Mouse (Mus musculus): ENCODE results near the gene Gm31371. TPM values are rescaled to one million over a fixed set of nuclear protein-coding genes. Genes with fewer than 3 reads are reported as not detected.
"Not testable (repeated sequence)": the region's sequence is repeated elsewhere in the genome, so short reads cannot be mapped to it uniquely, and the experiment has no call there.

Gene Gm31371
- total RNA-seq (2012; rRNA removed) (not detected in 2 replicates), polyA plus RNA-seq (2012; ENCODE audit: insufficient read depth in 1 of 2, insufficient read length in 2 of 2, low read depth in 1 of 2, low replicate concordance in 2 of 2, missing spikeins in 1 of 2) (not detected)

- DNase-seq (ENCODE audit: low read depth, low spot score); H3K4me1 ChIP-seq (ENCODE audit: control insufficient read depth in 1 of 2, insufficient read depth in 2 of 2, low read length in 2 of 2): not testable (repeated sequence)
Observed at GRCm38 (mm10) chr8:19903092-19903491, at the start of gene Gm31371. Gm31371 (plus strand) TSS chr8:19903392.

GRCm38 (mm10) chr8:19906425-19907055, 3.3 kb downstream of the Gm31371 start:
- not testable (repeated sequence) for H3K9me3 ChIP-seq (replicated peaks; ENCODE audit: insufficient read depth, low read length); DNase-seq (ENCODE audit: low read depth, low spot score); H3K27me3 ChIP-seq (ENCODE audit: control insufficient read depth in 1 of 2, insufficient read depth in 2 of 2, low read length in 2 of 2); H3K79me2 ChIP-seq (ENCODE audit: control insufficient read depth, insufficient read depth, low read length, poor library complexity); H3K27ac ChIP-seq (ENCODE audit: control insufficient read depth, low read depth, low read length); H3K9ac ChIP-seq (ENCODE audit: control insufficient read depth, low read depth, low read length, poor library complexity, severe bottlenecking); H3K4me3 ChIP-seq (ENCODE audit: control insufficient read depth in 1 of 2, insufficient read depth in 1 of 2, low read depth in 2 of 2, low read length in 2 of 2); H3K4me1 ChIP-seq (ENCODE audit: control insufficient read depth in 1 of 2, insufficient read depth in 2 of 2, low read length in 2 of 2); H3K36me3 ChIP-seq (ENCODE audit: control insufficient read depth in 1 of 2, insufficient read depth in 2 of 2, low read length in 2 of 2)

More at GRCm38 (mm10) chr8:19903092-19903491, at the start of gene Gm31371:
- not testable (repeated sequence) for H3K36me3 ChIP-seq (ENCODE audit: control insufficient read depth in 1 of 2, insufficient read depth in 2 of 2, low read length in 2 of 2); H3K4me3 ChIP-seq (ENCODE audit: control insufficient read depth in 1 of 2, insufficient read depth in 1 of 2, low read depth in 2 of 2, low read length in 2 of 2); H3K79me2 ChIP-seq (ENCODE audit: control insufficient read depth, insufficient read depth, low read length, poor library complexity); H3K9me3 ChIP-seq (replicated peaks; ENCODE audit: insufficient read depth, low read length); H3K27me3 ChIP-seq (ENCODE audit: control insufficient read depth in 1 of 2, insufficient read depth in 2 of 2, low read length in 2 of 2); H3K9ac ChIP-seq (ENCODE audit: control insufficient read depth, low read depth, low read length, poor library complexity, severe bottlenecking); H3K27ac ChIP-seq (ENCODE audit: control insufficient read depth, low read depth, low read length)

- not testable (repeated sequence) for H3K9me3 ChIP-seq (replicated peaks; ENCODE audit: insufficient read depth, low read length); H3K9ac ChIP-seq (ENCODE audit: control insufficient read depth, low read depth, low read length, poor library complexity, severe bottlenecking); H3K27me3 ChIP-seq (ENCODE audit: control insufficient read depth in 1 of 2, insufficient read depth in 2 of 2, low read length in 2 of 2); H3K4me3 ChIP-seq (ENCODE audit: control insufficient read depth in 1 of 2, insufficient read depth in 1 of 2, low read depth in 2 of 2, low read length in 2 of 2); H3K4me1 ChIP-seq (ENCODE audit: control insufficient read depth in 1 of 2, insufficient read depth in 2 of 2, low read length in 2 of 2); H3K36me3 ChIP-seq (ENCODE audit: control insufficient read depth in 1 of 2, insufficient read depth in 2 of 2, low read length in 2 of 2); H3K79me2 ChIP-seq (ENCODE audit: control insufficient read depth, insufficient read depth, low read length, poor library complexity); DNase-seq (ENCODE audit: low read depth, low spot score); H3K27ac ChIP-seq (ENCODE audit: control insufficient read depth, low read depth, low read length)
Observed at GRCm38 (mm10) chr8:19908841-19909321, 5.7 kb downstream of the Gm31371 start.

- not testable (repeated sequence) for H3K9ac ChIP-seq (ENCODE audit: control insufficient read depth, low read depth, low read length, poor library complexity, severe bottlenecking); H3K27ac ChIP-seq (ENCODE audit: control insufficient read depth, low read depth, low read length); H3K79me2 ChIP-seq (ENCODE audit: control insufficient read depth, insufficient read depth, low read length, poor library complexity); H3K27me3 ChIP-seq (ENCODE audit: control insufficient read depth in 1 of 2, insufficient read depth in 2 of 2, low read length in 2 of 2); DNase-seq (ENCODE audit: low read depth, low spot score); H3K9me3 ChIP-seq (replicated peaks; ENCODE audit: insufficient read depth, low read length); H3K36me3 ChIP-seq (ENCODE audit: control insufficient read depth in 1 of 2, insufficient read depth in 2 of 2, low read length in 2 of 2); H3K4me1 ChIP-seq (ENCODE audit: control insufficient read depth in 1 of 2, insufficient read depth in 2 of 2, low read length in 2 of 2); H3K4me3 ChIP-seq (ENCODE audit: control insufficient read depth in 1 of 2, insufficient read depth in 1 of 2, low read depth in 2 of 2, low read length in 2 of 2)
Observed at GRCm38 (mm10) chr8:19919086-19919485, 15.9 kb downstream of the Gm31371 start.

- not testable (repeated sequence) for DNase-seq (ENCODE audit: low read depth, low spot score); H3K9ac ChIP-seq (ENCODE audit: control insufficient read depth, low read depth, low read length, poor library complexity, severe bottlenecking); H3K79me2 ChIP-seq (ENCODE audit: control insufficient read depth, insufficient read depth, low read length, poor library complexity); H3K36me3 ChIP-seq (ENCODE audit: control insufficient read depth in 1 of 2, insufficient read depth in 2 of 2, low read length in 2 of 2); H3K4me3 ChIP-seq (ENCODE audit: control insufficient read depth in 1 of 2, insufficient read depth in 1 of 2, low read depth in 2 of 2, low read length in 2 of 2); H3K27me3 ChIP-seq (ENCODE audit: control insufficient read depth in 1 of 2, insufficient read depth in 2 of 2, low read length in 2 of 2); H3K27ac ChIP-seq (ENCODE audit: control insufficient read depth, low read depth, low read length); H3K9me3 ChIP-seq (replicated peaks; ENCODE audit: insufficient read depth, low read length); H3K4me1 ChIP-seq (ENCODE audit: control insufficient read depth in 1 of 2, insufficient read depth in 2 of 2, low read length in 2 of 2)
Observed at GRCm38 (mm10) chr8:19934274-19934673, 31.1 kb downstream of the Gm31371 start.

- not testable (repeated sequence) for H3K27ac ChIP-seq (ENCODE audit: control insufficient read depth, low read depth, low read length); H3K4me3 ChIP-seq (ENCODE audit: control insufficient read depth in 1 of 2, insufficient read depth in 1 of 2, low read depth in 2 of 2, low read length in 2 of 2); H3K27me3 ChIP-seq (ENCODE audit: control insufficient read depth in 1 of 2, insufficient read depth in 2 of 2, low read length in 2 of 2); H3K9ac ChIP-seq (ENCODE audit: control insufficient read depth, low read depth, low read length, poor library complexity, severe bottlenecking); H3K36me3 ChIP-seq (ENCODE audit: control insufficient read depth in 1 of 2, insufficient read depth in 2 of 2, low read length in 2 of 2); H3K9me3 ChIP-seq (replicated peaks; ENCODE audit: insufficient read depth, low read length); H3K79me2 ChIP-seq (ENCODE audit: control insufficient read depth, insufficient read depth, low read length, poor library complexity); H3K4me1 ChIP-seq (ENCODE audit: control insufficient read depth in 1 of 2, insufficient read depth in 2 of 2, low read length in 2 of 2); DNase-seq (ENCODE audit: low read depth, low spot score)
Observed at GRCm38 (mm10) chr8:19935541-19936030, 32.4 kb downstream of the Gm31371 start.
